Mouse (Mus musculus) limb, embryonic 10.5 days (tissue): ENCODE measurements at regions not wholly inside any gene's neighbourhood (a gene's known extent, or its start where the extent isn't known, plus 50 kb on each side); places are given as distances from the start of the nearest gene placed in this dataset.

Source experiments
- DNase-seq: peaks from one replicate; pipeline ENCODE4 v3.0.0-alpha.2; 2017; ENCODE audit warnings: low spot score
- H3K27ac ChIP-seq: fragments of 300-500 bp; sonication (generic); 2 replicates; pipeline ENCODE4 v1.5.1; 2016; ENCODE audit warnings: mild to moderate bottlenecking
- H3K27me3 ChIP-seq: fragments of 300-500 bp; sonication (generic); 2 replicates; pipeline ENCODE4 v1.6.1; 2016; ENCODE audit warnings: low read depth, mild to moderate bottlenecking; ENCODE audit not compliant: poor library complexity, severe bottlenecking
- H3K36me3 ChIP-seq: fragments of 300-500 bp; sonication (generic); 2 replicates; pipeline ENCODE4 v1.6.1; 2016; ENCODE audit warnings: mild to moderate bottlenecking, moderate library complexity
- H3K4me1 ChIP-seq: fragments of 300-500 bp; sonication (generic); 2 replicates; pipeline ENCODE4 v1.6.1; 2016
- H3K4me3 ChIP-seq: fragments of 300-500 bp; sonication (generic); 2 replicates; pipeline ENCODE4 v1.5.1; 2016; ENCODE audit warnings: mild to moderate bottlenecking, moderate library complexity
- H3K9me3 ChIP-seq: fragments of 300-500 bp; sonication (generic); replicated peaks from 2 replicates; pipeline ENCODE4 v1.6.1; 2016; ENCODE audit warnings: mild to moderate bottlenecking
- WGBS: fragments of 180-500 bp; shearing (Covaris S2); methylation state at CpG from one replicate; pipeline ENCODE4 v1.1.7; 2016; 5-methylcytosine and 5-hydroxymethylcytosine counted together

DNA sequence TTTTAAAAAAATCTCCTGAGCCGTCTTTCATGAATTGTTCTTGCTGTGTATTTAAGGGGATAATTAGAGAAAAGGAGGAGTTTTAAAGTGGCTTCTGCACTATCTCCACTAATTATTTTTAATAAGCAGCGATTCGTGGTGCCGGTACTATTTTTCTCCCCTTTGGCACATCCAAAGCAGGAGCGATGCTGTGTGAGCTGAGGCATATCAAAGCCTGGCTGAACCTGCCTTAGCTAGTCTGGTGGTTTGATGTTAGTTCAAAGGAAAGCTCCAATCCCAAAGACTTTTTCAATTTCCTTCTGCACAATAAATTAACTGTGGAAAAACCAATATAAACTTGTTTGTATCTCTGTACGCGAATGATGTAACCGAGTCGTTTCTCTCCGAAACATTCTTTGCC, 79.3 kb upstream of the Tmpo start:
- Histone ChIP-seq H3K4me3 (no peak overlapping the region), H3K27me3 (no peaks in the 10 kb centered on the region), H3K4me1 (no peaks in the 10 kb centered on the region), H3K27ac (no peak overlapping the region), H3K9me3 (no peaks in the 10 kb centered on the region), H3K36me3 (no peaks in the 10 kb centered on the region)
- no peak for DNase-seq
- 94% methylated on average over 10 of the region's 10 CpGs for WGBS

DNA sequence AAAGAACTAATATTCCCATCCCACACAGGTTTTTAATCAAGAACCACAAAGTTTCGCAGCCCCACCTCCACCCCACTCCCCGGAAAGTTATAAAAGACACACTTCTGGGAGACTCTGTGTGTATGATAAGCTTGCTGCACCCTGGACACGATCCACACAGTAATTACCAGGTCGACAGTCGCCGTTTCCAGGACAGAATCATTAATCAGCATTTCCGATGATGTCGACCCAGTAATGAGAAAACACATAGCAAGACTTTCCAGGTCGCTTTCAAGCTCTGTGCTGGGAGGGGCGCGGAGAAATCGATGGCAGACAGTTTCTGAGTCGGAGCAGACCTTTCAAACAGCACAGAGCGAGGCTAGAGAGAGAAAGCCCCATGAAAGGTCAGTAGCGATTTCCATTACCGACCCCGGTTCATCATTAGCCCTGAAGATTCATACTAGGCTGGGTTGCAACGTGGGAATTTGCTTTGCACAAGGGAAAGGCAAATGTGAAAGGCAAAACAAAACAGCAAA, 68.6 kb upstream of the Tmpo start:
- Histone ChIP-seq H3K36me3 (no peaks in the 10 kb centered on the region), H3K27me3 (no peaks in the 10 kb centered on the region), H3K4me3 (peak overlapping the region; percentile 29), H3K9me3 (no peaks in the 10 kb centered on the region), H3K27ac (no peak overlapping the region), H3K4me1 (peaks cover 8% of the 10 kb centered on the region; the same call in 1 of the 2 replicates)
- no peak for DNase-seq
- 44% methylated on average over 18 of the region's 18 CpGs for WGBS

DNA sequence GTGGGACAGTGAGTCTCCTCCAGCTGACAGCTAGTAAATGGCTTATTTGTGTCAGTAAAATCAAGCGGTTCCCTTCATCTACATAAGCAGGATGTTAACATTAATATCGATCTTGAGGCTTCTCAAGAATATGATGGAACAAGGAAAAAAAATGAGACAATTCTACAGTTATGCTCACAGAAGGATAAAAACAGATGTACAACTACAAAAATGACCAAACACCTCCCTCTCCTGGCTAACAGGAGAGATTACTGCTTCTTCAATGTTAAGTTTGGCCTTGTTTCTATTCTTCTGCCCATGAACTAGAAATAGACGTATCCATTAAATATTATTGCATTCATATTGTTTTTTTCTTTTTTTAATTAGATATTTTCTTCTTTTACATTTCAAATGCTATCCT, 63.2 kb upstream of the Tmpo start:
- WGBS = 89% methylated on average over 3 of the region's 3 CpGs
- DNase-seq = no peak
- H3K4me3 ChIP-seq = no peak overlapping the region
- H3K4me1 ChIP-seq = peaks cover 32% of the 10 kb centered on the region
- no peak overlapping the region for H3K27ac ChIP-seq
- no peaks in the 10 kb centered on the region for H3K36me3 ChIP-seq
- H3K9me3 ChIP-seq = no peaks in the 10 kb centered on the region
- H3K27me3 ChIP-seq = no peaks in the 10 kb centered on the region

DNA sequence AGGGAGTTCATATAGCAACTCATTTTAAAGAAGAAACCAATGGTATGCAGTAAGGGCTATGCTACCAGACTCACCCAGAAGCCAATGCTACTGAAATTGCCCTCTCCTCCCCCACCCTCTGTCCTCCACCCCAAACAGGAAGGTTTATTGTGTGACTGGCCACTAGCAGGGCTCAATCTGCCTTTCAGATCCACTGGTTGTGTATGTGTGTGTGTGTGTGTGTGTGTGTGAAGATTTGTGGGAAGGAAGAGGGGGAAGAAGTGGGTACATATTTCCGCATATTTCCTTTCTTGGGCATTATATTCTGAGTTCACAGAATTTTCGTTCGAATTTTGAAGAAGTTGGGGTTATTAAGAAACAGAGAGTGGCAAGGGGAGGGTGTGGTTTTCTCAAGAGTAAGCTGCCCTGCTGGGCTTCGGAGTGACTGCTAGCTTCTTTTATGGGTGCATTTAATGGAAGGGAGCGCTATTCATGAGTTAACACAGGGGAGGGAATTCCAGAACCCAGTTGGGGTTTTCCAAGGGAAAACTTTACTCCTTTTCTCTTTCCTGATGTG, 61.5 kb upstream of the Tmpo start:
- no peaks in the 10 kb centered on the region for H3K36me3 ChIP-seq
- H3K27me3 ChIP-seq = no peaks in the 10 kb centered on the region
- no peaks in the 10 kb centered on the region for H3K9me3 ChIP-seq
- H3K4me3 ChIP-seq = no peak overlapping the region
- peaks cover 33% of the 10 kb centered on the region for H3K4me1 ChIP-seq
- no peak for DNase-seq
- whole genome bisulfite sequencing = 61% methylated on average over 5 of the region's 5 CpGs
- peak overlapping the region; percentile 53 for H3K27ac ChIP-seq

GRCm38 (mm10) chr10:91241611-91242005, 60.5 kb upstream of the Tmpo start:
- Histone ChIP-seq H3K36me3 (no peaks in the 10 kb centered on the region), H3K4me1 (peaks cover 43% of the 10 kb centered on the region), H3K27me3 (no peaks in the 10 kb centered on the region), H3K4me3 (no peak overlapping the region), H3K9me3 (no peaks in the 10 kb centered on the region), H3K27ac (peak overlapping the region; percentile 53; the same call in 1 of the 2 replicates)
- WGBS = 47% methylated on average over 7 of the region's 7 CpGs
- peak; percentile 45 for DNase-seq

DNA sequence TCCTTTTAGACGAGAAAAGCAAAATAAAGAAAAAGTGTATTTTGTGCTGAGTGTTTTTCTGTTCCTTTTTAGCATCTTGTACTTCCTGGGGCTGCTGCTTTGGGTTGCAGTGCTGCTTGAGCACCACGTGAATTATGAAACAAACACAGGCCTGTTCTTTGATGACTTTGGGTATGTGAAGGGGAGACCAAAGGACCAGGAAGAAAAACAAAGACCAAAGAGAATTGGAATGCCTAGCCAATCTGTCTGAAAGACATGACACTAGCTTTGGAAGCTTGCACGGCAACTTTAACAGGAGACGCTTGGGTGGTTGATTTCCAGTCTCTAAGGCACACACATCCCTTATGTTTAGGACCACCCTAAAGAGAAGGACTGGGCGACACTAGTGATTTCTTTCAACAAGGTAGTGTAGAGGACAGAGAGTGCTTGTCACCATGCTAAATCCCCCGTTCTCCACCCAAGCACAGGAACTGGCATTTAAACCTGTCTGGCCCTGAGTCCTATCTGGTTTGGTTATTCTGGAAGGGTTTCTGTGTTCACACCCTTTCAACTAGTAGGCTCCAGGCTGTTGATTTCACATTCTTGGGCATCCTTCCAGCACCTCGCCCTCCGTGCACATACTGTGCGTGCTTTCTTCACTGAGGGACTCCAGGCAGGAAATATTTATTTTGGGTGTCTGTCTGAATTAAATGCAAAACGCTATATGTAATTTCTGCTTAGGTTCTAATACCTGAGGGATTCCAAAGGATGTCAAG, 59.9 kb upstream of the Tmpo start:
- H3K36me3 ChIP-seq = no peaks in the 10 kb centered on the region
- peak overlapping the region; percentile 53 for H3K27ac ChIP-seq
- H3K4me1 ChIP-seq = peaks cover 43% of the 10 kb centered on the region
- 66% methylated on average over 10 of the region's 10 CpGs for WGBS
- H3K9me3 ChIP-seq = no peaks in the 10 kb centered on the region
- H3K4me3 ChIP-seq = no peak overlapping the region
- H3K27me3 ChIP-seq = no peaks in the 10 kb centered on the region
- DNase-seq = no peak

- DNase-seq = no peak
- Histone ChIP-seq H3K4me1 (peaks cover 43% of the 10 kb centered on the region), H3K27me3 (no peaks in the 10 kb centered on the region), H3K9me3 (no peaks in the 10 kb centered on the region), H3K27ac (no peak overlapping the region; the same call in 1 of the 2 replicates), H3K36me3 (no peaks in the 10 kb centered on the region), H3K4me3 (no peak overlapping the region)
- WGBS = 84% methylated on average over 7 of the region's 7 CpGs
Measured at GRCm38 (mm10) chr10:91240320-91240719, 59.2 kb upstream of the Tmpo start.

DNA sequence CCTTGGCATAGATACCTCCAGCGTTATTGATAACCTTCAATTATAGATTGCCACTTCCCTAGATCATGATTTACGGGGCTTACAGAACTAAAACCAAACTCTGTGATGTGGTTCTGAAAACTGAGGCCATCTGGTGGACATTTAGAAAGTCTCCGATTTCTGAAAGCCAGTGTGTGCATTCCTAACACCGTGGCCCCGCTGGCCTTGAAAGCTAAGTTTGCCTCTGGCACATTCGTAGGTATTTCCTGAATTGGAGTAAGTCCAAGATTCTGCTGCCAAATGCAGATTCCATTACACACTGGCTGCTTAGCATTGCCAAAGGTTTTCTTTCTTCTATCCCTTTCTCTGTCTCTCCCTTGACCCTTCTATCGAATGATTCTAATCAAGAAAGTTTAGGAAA, 55.7 kb upstream of the Tmpo start:
- peak; percentile 51 for DNase-seq

DNA sequence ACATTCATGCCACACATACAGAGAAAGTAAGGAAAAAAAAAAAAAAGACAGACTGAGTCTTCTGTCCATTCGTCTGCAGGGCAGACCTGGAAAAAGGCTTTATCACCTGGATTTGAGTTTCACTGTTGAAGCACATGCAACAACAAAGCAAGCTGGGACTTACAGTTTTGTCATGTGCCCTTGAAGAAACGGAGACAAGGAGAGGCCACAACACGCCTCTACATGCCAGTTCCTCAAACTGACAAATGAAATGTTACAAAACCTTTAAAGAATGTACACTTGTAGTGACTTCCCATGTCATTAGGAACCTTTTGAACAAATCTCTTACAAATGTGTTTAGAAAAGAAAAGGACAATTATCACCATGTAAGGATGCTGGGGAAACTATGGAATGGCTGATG, 53.6 kb upstream of the Tmpo start:
- Histone ChIP-seq H3K9me3 (no peaks in the 10 kb centered on the region), H3K36me3 (no peaks in the 10 kb centered on the region), H3K27ac (no peak overlapping the region), H3K4me3 (no peak overlapping the region), H3K27me3 (no peaks in the 10 kb centered on the region), H3K4me1 (peaks cover 20% of the 10 kb centered on the region)
- WGBS = 82% methylated on average over 3 of the region's 3 CpGs
- DNase-seq = no peak

More for the DNA sequence above, 55.7 kb upstream of the Tmpo start:
- no peaks in the 10 kb centered on the region for H3K36me3 ChIP-seq
- peaks cover 30% of the 10 kb centered on the region for H3K4me1 ChIP-seq
- H3K27ac ChIP-seq = peak overlapping the region; percentile 58; the same call in 1 of the 2 replicates
- no peak overlapping the region for H3K4me3 ChIP-seq
- no peaks in the 10 kb centered on the region for H3K9me3 ChIP-seq
- no peaks in the 10 kb centered on the region for H3K27me3 ChIP-seq
- WGBS = 36% methylated on average over 7 of the region's 7 CpGs
